Mouse (Mus musculus) CD4-positive, CD25-positive, alpha-beta regulatory T cell, adult 9 weeks (primary cell): ENCODE measurements around the gene 1700029H14Rik. TPM values are rescaled to one million over a fixed set of nuclear protein-coding genes. Genes with fewer than 3 reads are reported as not detected.

Experiments used
- polyA plus RNA-seq: library from polyadenylated mRNA; unstranded; fragments of 100-300 nt; shearing (Covaris generic); gene quantifications from one replicate; pipeline ENCODE4 v1.2.1, GENCODE M21; 2017

The 1700029H14Rik gene
- not detected for polyA plus RNA-seq

DNA sequence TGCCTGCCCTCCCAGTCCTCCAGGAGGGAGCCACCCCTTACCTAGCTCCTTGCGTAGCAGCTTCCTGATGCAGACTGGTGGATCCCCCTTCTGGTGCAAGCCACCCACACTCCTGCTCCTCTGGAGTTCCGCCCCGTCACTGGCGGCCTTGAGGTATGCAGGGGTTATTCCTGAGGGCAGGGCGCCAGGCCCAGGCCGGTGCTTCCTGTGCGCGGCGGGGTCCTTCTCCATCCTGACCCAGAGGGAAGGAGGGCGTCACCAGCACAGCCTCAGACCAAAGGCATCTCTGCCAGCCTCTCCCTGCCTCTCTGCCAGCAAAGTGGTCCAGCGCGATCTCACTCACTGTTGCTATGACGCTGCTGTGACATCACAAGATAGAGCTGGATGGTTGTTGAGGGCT, at the start of gene 1700029H14Rik:
TSS of gene 1700029H14Rik (minus strand) at position 344 of the 400 bp plus-strand sequence.

Other genes starting within 250 kb of the 1700029H14Rik start
- gene Tfdp1, start 223.7 kb downstream of the 1700029H14Rik start, polyA plus RNA-seq, result 36.4 TPM
- not detected for gene Atp4b, start 165.6 kb downstream of the 1700029H14Rik start, polyA plus RNA-seq
- gene Grk1, start 157.4 kb downstream of the 1700029H14Rik start, polyA plus RNA-seq, result not detected
- not detected for gene Tmem255b, start 127.3 kb downstream of the 1700029H14Rik start, polyA plus RNA-seq
- gene Gas6, start 68.0 kb downstream of the 1700029H14Rik start, polyA plus RNA-seq, result not detected
- 195 TPM for gene Rasa3, start 115.1 kb upstream of the 1700029H14Rik start, polyA plus RNA-seq
- not detected for gene Cfap97d2, start 143.4 kb upstream of the 1700029H14Rik start, polyA plus RNA-seq
- 21.6 TPM for gene Cdc16, start 195.2 kb upstream of the 1700029H14Rik start, polyA plus RNA-seq
- 17.8 TPM for gene Upf3a, start 223.2 kb upstream of the 1700029H14Rik start, polyA plus RNA-seq